Mouse (Mus musculus) large intestine, adult 2 months (tissue): ENCODE results near the gene 1700028J19Rik. TPM values are rescaled to one million over a fixed set of nuclear protein-coding genes. Genes with fewer than 3 reads are reported as not detected.
A peak's percentile ranks its signal among the peaks of the same experiment; 100 is the strongest.

ENCODE experiments used
- DNase-seq: peaks from one replicate; pipeline ENCODE4 v3.0.0-alpha.2; 2012; ENCODE audit warnings: low read depth, low spot score
- WGBS: fragments of 180-500 bp; shearing (Covaris S2); methylation state at CpG from one replicate; pipeline ENCODE4 v1.1.7; 2018; 5-methylcytosine and 5-hydroxymethylcytosine counted together
- polyA plus RNA-seq: library from polyadenylated mRNA; depleted of rRNA; stranded (reverse); fragments of >200 nt; gene quantifications from 2 replicates; pipeline ENCODE4 v1.2.3, GENCODE M21; 2012; rRNA removed

1700028J19Rik gene
- polyA plus RNA-seq, result 1.3 and 2.1 TPM in 2 replicates

- under 1% methylated on average over 62 of the region's 62 CpGs for WGBS
- peak; percentile 67 for DNase-seq
Observed at GRCm38 (mm10) chr7:44246055-44246983, at the start of gene 1700028J19Rik, which contains the start of gene 2410002F23Rik. Gene 1700028J19Rik, minus strand, starts transcription at chr7:44246695. Gene 2410002F23Rik, plus strand, starts transcription at chr7:44246722.

GRCm38 (mm10) chr7:44291418-44291817 lies 44.9 kb upstream of the 1700028J19Rik start:
- DNase-seq, result no peak
- WGBS, result 56% methylated on average over 4 of the region's 4 CpGs

- DNase-seq, result no peak
- WGBS, result 79% methylated on average over 4 of the region's 4 CpGs
Observed at GRCm38 (mm10) chr7:44290986-44291385, 44.5 kb upstream of the 1700028J19Rik start.

- no peak for DNase-seq
- WGBS, result 43% methylated on average over 7 of the region's 7 CpGs
Observed at GRCm38 (mm10) chr7:44287760-44288159, 41.3 kb upstream of the 1700028J19Rik start.

- no peak for DNase-seq
- WGBS, result 80% methylated on average over 7 of the region's 7 CpGs
Observed at GRCm38 (mm10) chr7:44281586-44281985, 35.1 kb upstream of the 1700028J19Rik start.

GRCm38 (mm10) chr7:44280959-44281358 lies 34.5 kb upstream of the 1700028J19Rik start:
- 36% methylated on average over 1 of the region's 1 CpGs for WGBS
- DNase-seq, result no peak

- 48% methylated on average over 2 of the region's 2 CpGs for WGBS
- no peak for DNase-seq
Observed at GRCm38 (mm10) chr7:44277250-44277622, 30.7 kb upstream of the 1700028J19Rik start.

GRCm38 (mm10) chr7:44276461-44277249 lies 30.2 kb upstream of the 1700028J19Rik start:
- WGBS, result 66% methylated on average over 10 of the region's 10 CpGs
- DNase-seq, result no peak

GRCm38 (mm10) chr7:44275546-44275945 lies 29.1 kb upstream of the 1700028J19Rik start:
- DNase-seq, result no peak
- WGBS, result 78% methylated on average over 3 of the region's 3 CpGs

- DNase-seq, result no peak
- 27% methylated on average over 11 of the region's 11 CpGs for WGBS
Observed at GRCm38 (mm10) chr7:44274096-44274495, 27.6 kb upstream of the 1700028J19Rik start.

GRCm38 (mm10) chr7:44273446-44273845 lies 27.0 kb upstream of the 1700028J19Rik start:
- WGBS, result 79% methylated on average over 7 of the region's 7 CpGs
- no peak for DNase-seq

GRCm38 (mm10) chr7:44272546-44272945 lies 26.1 kb upstream of the 1700028J19Rik start:
- DNase-seq, result no peak
- 80% methylated on average over 7 of the region's 7 CpGs for WGBS

GRCm38 (mm10) chr7:44271309-44271708 lies 24.8 kb upstream of the 1700028J19Rik start:
- no peak for DNase-seq
- 78% methylated on average over 2 of the region's 2 CpGs for WGBS

GRCm38 (mm10) chr7:44269397-44269796 lies 22.9 kb upstream of the 1700028J19Rik start:
- WGBS, result 78% methylated on average over 2 of the region's 2 CpGs
- DNase-seq, result no peak

GRCm38 (mm10) chr7:44268117-44268516 lies 21.6 kb upstream of the 1700028J19Rik start:
- WGBS, result 61% methylated on average over 11 of the region's 11 CpGs
- no peak for DNase-seq

- peak; percentile 91 for DNase-seq
- WGBS, result 7% methylated on average over 34 of the region's 34 CpGs
Observed at GRCm38 (mm10) chr7:44262791-44263643, 16.5 kb upstream of the 1700028J19Rik start.

- 61% methylated on average over 5 of the region's 5 CpGs for WGBS
- DNase-seq, result no peak
Observed at GRCm38 (mm10) chr7:44261147-44261546, 14.7 kb upstream of the 1700028J19Rik start, which contains the start of gene Gm15517. Gene Gm15517, plus strand, starts transcription at chr7:44261447.

GRCm38 (mm10) chr7:44260410-44260809 lies 13.9 kb upstream of the 1700028J19Rik start:
- WGBS, result 69% methylated on average over 6 of the region's 6 CpGs

GRCm38 (mm10) chr7:44257278-44257677 lies 10.8 kb upstream of the 1700028J19Rik start, which contains the start of gene Acp4:
Gene Acp4, minus strand, starts transcription at chr7:44257378.
- DNase-seq, result no peak
- 72% methylated on average over 4 of the region's 4 CpGs for WGBS

More at GRCm38 (mm10) chr7:44260410-44260809, 13.9 kb upstream of the 1700028J19Rik start:
- DNase-seq, result no peak
